Mouse (Mus musculus) gastrocnemius, postnatal 4 days (tissue): Measurements from ENCODE around the gene Dcun1d1. TPM values are rescaled to one million over a fixed set of nuclear protein-coding genes. Genes with fewer than 3 reads are reported as not detected.

Source experiments
- DNase-seq, 2 experiments: peaks; one replicate each; pipeline ENCODE4 v3.0.0; 2021 to 2022; ENCODE audit warnings: low spot score in 2 of 2, mixed read lengths in 2 of 2
- long read RNA-seq, 2 experiments: library from polyadenylated mRNA; stranded (forward); transcript quantifications; one replicate each; pipeline ENCODE4 v2.0.0; 2021
- total RNA-seq, 2 experiments: library from RNA; stranded (reverse); gene quantifications; 2 replicates each; pipeline ENCODE4 v1.2.3; 2021

The Dcun1d1 gene
- total RNA-seq: 10 to 100 TPM; 64.0 to 69.0 TPM
- long read RNA-seq, experiment 1, full-length matches to known transcripts: 26 of 41 reads
- long read RNA-seq, experiment 1, partial matches to known transcripts: 4 of 41 reads
- long read RNA-seq, experiment 1, other reads (novel, unspliced or antisense): 11 of 41 reads
- long read RNA-seq, experiment 2, full-length matches to known transcripts: 22 of 31 reads
- long read RNA-seq, experiment 2, partial matches to known transcripts: 4 of 31 reads
- long read RNA-seq, experiment 2, other reads (novel, unspliced or antisense): 5 of 31 reads

DNA sequence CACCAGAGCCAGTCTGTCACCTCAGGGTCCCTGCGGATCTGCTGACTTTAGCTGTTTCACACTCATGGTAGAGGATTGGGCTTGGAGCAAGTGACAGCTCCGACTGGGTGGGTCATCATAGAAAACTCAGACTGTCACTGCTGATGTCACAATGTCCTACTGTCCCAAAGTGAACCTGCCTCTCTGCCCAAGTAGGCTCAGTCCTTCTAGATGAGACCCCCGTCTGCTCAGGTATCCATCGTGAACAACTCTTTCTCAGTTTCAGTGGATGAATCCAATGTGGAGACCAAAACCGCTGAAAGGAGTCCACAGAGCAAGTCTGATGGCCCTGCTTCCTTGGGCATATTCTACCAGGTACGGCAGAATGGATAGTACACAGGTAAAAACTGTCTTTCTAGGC lies at the start of gene Dcun1d1:
Gene Dcun1d1, minus strand, starts transcription at position 101 of the 400 bp plus-strand sequence.
- no peak for DNase-seq

DNA sequence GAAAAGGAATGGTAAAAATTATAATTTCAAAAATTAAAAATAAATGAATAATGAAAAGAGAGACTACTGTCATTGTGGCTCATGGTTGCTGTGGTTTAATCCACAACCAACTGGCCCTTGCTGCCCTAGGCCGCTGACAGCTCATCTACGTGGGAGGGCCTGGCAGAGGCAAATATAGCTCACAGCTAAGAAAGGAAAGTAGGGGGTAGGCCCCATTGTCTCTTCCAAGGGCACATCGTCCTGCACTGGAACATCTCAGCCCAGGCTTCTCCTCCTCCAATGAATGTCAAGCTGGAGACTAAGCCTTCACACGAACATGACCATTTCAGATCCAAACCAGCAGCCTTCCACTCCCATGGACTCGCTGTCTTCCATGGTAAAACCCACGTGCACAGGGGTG lies 49.0 kb upstream of the Dcun1d1 start:
- DNase-seq: no peak

DNA sequence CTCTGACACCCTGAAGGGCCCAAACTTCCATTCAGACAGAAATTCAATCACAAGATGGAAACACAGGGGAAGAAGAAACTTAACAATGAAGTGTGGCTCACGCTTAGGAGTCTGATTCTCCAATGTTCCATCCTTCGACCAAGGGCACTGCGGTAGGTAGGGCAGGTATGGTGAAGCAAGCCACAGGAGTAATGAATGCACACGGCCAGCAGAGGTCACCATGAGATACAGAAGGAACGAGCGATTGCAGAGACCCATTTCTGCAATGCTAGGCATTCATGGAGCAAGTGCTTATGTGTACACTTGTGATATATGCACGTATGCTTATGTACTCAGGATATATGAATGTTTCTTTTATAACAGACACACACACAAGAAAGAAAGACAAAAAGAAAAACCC lies 36.3 kb upstream of the Dcun1d1 start:
- DNase-seq: no peak

DNA sequence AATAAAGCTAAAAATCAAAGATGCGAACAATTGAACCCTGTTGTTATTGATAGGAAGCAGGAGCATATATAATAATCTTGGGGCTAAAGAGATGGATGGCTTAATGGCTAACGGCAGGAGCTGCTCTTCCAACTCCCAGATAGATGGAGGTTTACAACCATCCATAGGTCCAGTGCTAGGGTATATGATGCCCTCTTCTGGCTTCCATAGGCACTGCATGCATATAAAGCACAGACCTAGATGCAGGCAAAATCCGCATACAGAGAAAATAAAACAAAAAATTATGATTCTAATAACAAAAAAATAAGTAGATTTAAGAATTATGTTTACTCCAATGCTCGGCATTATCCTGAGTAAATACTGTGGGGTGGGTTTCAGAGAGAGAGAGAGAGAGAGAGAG lies 35.7 kb upstream of the Dcun1d1 start:
- DNase-seq: no peak

DNA sequence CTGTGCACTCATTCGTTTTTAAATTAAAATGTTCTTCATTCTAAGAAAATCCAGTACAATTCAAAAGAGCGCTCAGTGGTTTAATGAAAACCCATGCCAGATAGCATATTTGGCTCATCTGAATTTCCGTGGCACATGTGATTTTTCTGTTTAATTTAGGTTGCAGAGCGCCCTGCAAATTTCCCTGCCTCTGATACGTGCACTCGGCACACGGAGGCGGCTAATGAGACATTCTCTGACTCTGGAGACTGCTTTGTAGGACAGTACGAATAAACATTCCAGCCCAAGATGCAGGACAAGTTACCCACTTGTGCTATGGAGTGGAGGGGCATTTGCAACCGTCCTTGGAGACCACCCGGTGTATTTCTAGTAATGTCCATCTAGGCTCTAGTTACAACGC lies 33.9 kb upstream of the Dcun1d1 start:
- DNase-seq: no peak

DNA sequence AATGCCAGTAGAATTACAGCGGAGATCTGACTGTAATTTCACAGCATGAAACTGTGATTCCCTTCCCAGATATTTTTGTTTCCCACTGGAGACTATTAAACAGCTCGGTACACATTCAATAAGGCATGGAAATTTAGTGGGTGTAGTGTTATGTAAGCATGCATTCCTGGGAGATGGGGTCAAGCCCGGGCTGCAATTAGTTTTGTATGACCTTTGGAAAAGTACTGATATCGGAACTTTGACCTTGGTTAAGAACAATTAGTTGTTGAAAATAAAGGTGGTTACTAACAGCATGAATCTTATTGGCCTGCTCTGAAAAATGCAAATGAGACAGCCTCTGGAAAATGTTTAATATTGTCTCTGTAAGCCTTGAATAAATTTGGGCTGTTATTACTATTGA lies 33.2 kb upstream of the Dcun1d1 start:
- no peak for DNase-seq

DNA sequence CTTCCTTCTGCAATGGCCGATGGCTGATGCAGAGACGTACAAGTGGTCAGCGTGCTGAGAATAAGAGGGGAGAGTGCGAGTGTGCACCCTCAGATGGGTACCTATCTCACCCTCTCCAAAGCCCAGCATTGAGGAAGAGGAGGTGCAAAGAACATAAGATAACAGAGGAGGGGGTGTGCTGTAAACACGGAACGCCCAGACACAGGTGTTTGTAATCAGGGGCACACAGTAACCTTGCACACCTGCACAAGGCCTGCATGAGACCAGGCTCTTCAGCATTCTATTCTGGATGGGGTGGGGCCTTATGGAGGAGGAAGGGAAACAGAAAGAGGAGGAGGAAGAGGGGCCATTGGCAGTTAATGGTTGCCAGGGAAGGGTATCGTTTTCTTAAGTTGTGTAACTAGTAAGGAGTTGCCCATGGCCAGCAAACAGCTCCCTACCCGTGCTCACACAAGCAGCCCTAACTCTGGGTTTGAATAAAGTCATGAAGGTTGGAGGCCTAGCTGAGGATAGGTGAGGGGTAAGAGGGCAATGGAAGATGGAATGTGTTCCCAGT lies 30.2 kb upstream of the Dcun1d1 start:
- DNase-seq: no peak

DNA sequence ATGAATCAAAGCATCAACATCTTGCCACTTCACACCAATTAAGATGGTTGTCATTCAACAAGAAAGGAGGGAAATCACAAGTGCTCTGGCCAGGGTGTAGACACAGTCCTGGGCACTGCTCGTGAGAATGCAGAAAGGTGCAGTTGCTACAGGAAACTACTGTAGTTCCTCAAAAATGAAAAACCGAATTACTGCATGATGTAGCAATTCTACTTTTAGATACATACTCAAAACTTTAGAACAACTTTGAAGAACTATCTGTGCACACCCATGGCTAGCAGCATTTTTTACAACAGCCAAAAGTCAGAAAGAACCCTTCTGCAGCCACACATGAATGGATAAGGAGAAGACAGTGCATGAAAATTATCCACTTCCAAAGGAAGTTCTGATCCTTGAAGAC lies 29.2 kb upstream of the Dcun1d1 start:
- DNase-seq: no peak

DNA sequence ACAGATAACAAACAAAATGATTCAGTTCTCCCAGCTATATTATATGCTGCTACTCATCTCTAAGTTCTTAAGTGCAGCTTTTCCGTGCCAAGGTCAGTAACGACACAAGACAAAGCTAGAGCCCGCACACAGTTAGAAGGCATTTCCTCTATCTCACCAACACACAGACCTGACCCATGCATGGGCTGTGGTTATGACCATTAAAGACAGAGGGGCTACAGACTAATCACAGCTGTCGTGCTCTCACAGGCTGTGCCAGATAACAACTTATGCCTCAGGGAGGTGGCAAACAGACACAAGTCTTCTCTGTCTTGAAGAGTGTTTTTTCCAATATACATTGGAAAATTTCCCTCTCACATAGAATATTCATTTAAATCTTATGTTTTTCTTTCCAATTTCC lies 27.7 kb upstream of the Dcun1d1 start:
- no peak for DNase-seq

DNA sequence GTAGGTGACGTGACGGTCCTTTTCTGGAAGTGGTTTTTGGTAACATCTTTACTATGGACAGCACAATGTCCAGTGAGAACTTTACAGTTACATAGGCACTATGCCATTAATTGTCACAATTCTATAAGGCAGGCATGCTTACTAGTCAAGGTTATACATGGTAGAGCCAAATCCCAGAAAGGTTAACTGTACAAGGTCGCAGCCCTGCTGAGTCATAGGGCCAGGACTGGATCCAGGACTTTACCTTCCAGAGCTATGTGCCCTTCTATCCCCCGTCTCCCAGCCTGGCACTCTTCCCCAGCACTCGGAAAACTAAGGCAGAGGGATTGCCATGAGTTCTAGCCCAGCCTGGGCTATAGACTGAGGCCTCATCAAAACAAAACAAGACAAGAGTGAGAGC lies 26.7 kb upstream of the Dcun1d1 start:
- no peak for DNase-seq

DNA sequence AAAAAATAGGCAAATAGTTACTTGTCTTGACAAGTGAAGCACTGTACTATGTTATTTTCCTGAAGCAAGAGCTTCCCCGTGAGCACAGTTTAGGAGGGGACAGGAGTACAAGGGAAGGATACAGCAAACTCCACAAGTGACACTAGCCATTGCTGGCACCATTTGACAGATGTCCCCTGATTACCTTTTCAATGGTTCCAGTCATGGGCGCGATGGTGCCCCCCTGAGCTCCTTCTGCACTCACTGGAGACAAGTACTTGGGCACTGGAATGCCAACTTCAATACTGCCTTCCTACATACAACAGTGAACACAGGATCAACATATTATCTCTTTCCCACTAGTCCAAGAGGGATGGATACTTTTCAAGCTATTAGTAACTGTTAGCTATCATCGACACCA lies 26.2 kb upstream of the Dcun1d1 start:
- DNase-seq: no peak

DNA sequence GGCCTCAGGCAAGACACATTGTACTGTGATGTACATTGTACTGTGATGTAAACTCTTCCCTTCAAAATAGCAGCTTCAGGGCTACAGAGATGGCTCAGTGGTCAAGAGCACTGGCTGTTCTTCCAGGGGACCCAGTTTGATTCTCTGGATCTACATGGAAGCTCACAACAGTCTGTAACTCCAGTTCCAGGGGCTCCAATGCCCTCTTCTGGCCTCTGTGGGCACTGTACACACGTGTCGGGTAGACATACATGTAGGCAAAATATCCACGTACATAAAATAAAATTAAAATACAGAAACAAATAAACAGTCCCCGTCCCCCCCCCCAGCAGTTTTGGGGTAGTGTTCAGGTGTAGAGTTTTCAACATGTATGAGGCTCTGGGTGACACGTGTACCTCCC lies 25.7 kb upstream of the Dcun1d1 start:
- no peak for DNase-seq

DNA sequence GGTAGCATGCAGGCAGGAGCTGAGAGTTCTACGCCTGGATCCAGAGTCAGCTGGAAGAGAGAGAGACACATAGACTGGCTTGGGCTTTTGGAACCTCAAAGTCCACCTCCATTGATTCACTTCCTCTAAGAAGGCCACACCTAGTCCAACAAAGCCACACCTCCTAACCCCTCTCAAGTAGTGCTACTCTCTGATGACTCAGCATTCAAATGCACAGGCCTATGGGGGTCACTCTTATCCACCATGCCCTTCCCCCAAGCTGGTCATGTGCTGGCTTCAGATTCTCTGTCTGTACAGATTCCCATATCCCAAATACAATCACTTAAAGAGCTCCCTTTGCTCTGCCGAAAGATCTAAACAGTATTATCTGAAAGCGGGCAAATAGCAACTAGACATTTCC lies 20.0 kb upstream of the Dcun1d1 start:
- DNase-seq: no peak

DNA sequence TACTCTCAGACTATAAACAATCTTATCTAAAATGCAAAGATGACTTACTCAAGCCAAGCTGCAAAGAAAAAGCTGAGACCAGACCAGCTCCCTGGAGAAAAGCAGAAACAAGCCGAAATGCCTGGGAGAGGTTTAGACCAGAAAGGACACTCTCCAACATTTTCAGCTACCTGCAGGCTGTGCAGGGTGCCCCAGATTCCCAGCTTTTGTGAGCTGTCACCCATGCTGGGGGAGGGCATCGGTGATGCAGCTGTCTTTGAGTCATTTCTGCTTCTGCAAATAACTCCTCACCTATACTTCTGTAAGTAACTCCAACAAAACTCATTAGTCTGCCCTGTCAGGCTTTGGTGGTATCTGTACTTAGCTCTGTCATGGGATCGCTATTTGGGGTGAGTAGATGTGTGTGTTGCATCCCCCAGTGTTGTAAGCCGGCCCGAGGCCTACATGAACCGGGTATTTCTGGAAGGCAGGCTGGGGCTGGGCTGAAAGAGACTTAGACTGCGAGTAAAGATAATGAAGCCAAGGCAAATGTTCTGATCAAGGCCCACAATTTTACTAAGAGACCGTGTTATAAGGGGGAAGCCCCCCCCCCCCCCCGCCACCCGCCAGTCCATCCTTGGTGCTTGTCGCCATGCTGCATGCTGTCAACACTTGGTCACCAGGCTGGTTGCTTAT lies 17.8 kb upstream of the Dcun1d1 start:
- no peak for DNase-seq

DNA sequence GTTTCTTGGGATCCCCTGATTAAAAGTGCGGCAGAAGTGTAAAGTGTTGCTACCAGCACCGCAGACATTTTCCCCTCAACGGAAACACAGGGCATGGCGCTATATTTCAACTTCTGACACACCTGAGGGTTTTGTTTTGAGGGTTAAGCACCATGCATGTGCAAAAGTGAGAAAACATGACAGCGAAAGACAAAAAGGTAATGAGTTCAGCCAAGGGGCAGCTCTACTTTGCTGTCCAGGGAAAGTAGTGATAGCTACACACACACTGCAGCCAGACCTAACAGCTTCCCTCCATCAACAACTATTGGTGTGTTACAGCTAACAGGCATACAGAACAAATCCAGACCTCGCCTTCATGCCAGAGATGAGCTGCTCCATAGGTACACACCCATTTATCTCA lies 16.6 kb upstream of the Dcun1d1 start:
- DNase-seq: no peak

DNA sequence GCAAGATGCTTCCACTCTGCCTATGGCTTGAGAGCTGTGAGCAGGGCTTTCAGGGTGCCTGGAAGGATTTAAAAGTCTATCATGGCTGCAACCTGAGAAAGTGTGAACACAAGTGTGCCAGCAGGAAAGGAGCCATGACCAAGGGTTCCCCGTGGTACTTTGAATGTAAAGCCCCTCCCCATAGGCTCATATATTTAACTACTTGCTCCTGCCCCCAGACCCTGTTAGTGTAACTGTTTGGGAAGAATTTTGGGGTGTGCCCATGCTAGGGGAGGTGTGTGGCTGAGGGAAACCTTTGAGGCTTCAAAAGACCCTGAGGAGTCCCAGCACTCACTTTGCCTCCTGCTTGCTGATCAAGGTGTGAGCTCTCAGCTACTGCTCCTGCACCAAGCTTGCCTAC lies 15.9 kb upstream of the Dcun1d1 start:
- DNase-seq: no peak

DNA sequence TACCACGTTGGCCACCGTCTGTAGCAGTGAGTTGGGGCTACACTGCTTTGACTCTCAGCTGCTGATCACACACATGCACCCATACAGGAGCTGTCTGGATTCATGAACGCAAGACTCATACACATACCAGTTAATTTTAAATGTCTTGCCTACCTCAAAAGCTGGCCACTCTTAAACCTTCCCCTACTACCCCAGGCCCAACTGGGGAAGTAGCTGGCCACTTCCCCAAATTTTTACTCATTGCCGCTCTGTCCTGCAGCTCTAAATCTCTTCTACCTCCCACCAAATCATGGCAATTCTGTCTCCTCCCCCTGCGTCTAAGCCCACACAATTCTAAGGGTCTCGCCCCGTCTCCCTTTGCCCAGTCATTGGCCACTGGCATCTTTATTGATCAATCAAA lies 11.0 kb upstream of the Dcun1d1 start:
- DNase-seq: no peak

DNA sequence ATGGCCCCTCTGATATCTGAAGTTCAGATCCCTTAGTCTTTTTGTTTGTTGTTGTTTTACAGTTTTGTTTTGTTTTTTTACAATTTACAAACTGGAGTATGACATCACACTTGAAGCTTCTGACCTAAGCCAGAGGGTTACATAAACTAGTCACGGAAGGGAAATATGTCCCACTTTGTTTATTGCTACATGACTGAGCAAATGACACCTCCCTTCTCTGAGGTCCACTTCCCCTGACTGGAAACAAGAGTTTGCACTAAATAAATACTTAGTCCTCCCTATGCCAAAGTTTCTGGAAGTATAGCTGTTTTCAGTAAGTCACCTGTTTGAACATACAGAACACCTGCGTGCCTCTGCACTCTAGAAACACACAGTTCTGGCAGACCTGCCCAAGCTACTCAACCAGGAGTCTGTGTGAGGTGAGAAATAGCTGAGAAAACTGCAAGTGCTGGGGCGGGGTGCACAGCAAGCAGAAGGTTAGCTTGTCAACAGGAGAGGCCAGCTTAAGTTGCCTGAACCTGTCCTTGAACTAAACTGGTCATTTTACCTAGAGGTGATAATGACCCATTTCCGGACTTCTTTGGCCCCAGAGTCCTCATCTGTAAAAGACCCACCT lies 3.4 kb upstream of the Dcun1d1 start:
- no peak for DNase-seq

DNA sequence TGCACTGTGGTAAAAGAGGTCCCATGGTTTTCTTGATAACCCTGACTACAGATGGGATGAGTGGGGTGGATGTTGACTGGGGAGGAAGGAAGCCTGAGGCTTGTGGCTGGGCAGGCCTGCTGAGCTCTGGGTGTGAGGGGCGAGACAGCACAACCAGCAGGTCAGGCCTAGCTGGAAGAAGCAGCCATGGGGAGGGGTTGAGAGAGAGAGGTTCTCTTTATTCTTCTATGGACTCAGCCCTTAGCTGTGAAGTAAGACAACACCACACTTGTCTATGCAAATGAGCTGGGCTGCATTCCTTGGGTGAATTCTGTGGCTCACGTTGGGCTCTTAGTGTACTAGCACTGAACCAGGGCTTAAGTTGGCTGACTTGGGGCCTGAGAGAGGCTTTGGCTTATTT lies 2.8 kb upstream of the Dcun1d1 start:
- DNase-seq: no peak

DNA sequence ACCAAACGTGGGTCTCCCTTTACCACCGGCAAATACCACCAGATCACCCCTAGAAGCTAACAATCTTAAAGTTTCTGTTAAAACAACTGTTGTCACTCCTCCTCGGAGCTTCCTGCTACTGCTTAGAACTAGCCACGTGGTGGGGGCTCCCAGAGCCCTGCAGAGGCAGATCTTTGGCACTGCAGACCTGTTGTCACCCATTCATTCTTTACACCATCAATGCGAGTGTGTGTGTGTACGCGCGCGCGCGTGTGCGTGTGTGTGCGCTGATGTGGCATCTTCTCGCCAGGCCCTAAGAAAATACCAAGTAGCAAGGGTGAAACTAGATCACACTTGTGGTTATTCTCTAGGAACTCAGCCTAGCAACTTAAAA lies 3.9 kb downstream of the Dcun1d1 start:
- DNase-seq: peak in 1 of 2 experiments; percentile 36

DNA sequence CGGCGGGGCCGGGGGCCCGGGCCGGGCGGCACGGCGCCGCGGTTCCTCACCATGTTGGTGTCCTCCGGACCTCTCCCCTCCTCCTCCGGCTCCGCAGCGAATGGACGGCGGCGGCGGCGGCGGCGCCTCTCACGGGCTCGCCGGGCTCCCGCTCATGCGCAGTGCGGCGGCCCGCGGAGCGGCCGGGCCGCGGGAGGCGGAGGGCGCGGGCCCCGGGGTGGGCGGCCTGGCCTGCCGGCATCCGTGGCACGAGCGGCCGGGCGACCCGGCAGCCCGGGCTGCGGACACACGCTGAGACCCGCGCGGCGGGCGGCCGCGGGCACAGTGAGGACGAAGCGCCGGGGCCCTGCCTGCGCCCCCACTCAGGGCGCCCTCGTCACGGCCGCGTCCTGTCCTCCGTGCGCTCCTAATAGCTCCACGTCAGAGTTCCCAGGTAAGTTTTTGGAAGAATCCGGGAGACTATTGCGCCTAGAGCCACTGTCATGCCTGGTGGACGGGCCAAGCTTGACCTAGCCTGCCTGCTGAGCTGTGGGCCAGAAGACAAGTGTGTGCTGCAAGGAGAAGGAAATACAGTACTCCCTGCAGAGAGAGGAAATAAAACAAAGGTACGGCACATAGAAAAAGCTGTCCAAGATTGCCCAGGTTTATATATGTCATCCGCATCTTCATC lies 4.4 kb downstream of the Dcun1d1 start:
- peak; percentile 67 to 82 for DNase-seq
